Mouse (Mus musculus) cerebellum, adult 2 months (tissue): ENCODE results near the gene Adra2c. TPM values are rescaled to one million over a fixed set of nuclear protein-coding genes. Genes with fewer than 3 reads are reported as not detected.

Experiments used
- DNase-seq, 2 experiments: peaks; one replicate each; pipeline ENCODE4 v3.0.0; 2021
- H3K27ac ChIP-seq: fragments of 200-500 bp; 2 replicates; pipeline ENCODE4 v1.5.1; 2012; ENCODE audit warnings: low read length, control low read depth, inconsistent platforms; ENCODE audit not compliant: insufficient read depth
- H3K27me3 ChIP-seq: fragments of 200-500 bp; 2 replicates; pipeline ENCODE4 v1.6.1; 2012; ENCODE audit warnings: inconsistent platforms, mild to moderate bottlenecking, low read length, moderate library complexity; ENCODE audit not compliant: control insufficient read depth, insufficient read depth
- H3K4me1 ChIP-seq: fragments of 200-500 bp; 2 replicates; pipeline ENCODE4 v1.6.1; 2011; ENCODE audit warnings: low read length; ENCODE audit not compliant: control insufficient read depth, insufficient read depth
- H3K4me3 ChIP-seq: fragments of 200-500 bp; replicated peaks from 2 replicates; pipeline ENCODE3; 2011; ENCODE audit warnings: mild to moderate bottlenecking, low read depth, low read length, control low read depth; ENCODE audit not compliant: insufficient read depth
- CTCF ChIP-seq: fragments of 200-500 bp; IDR thresholded peaks from 2 replicates; pipeline ENCODE4 v1.5.1; 2011; ENCODE audit warnings: low read depth, mild to moderate bottlenecking, control low read depth, low read length, moderate library complexity, borderline replicate concordance; ENCODE audit not compliant: insufficient read depth
- POLR2A ChIP-seq: fragments of 200-500 bp; IDR thresholded peaks from 2 replicates; pipeline ENCODE4 v1.6.1; 2011; ENCODE audit warnings: low read length, control low read depth, borderline replicate concordance; ENCODE audit not compliant: insufficient read depth
- WGBS: fragments of 180-500 bp; shearing (Covaris S2); methylation state at CpG from one replicate; pipeline ENCODE4 v1.1.7; 2018; 5-methylcytosine and 5-hydroxymethylcytosine counted together
- polyA plus RNA-seq: library from polyadenylated mRNA; depleted of rRNA; stranded (reverse); fragments of >200 nt; gene quantifications from 2 replicates; pipeline ENCODE4 v1.2.3, GENCODE M21; 2012

The Adra2c gene
- polyA plus RNA-seq, 1 experiment = 8.4 TPM

GRCm38 (mm10) chr5:35263716-35264115, 14.4 kb upstream of the Adra2c start:
- H3K4me1 ChIP-seq = no peaks in the 10 kb centered on the region
- no peak overlapping the region for H3K4me3 ChIP-seq
- 83% methylated on average over 4 of the region's 4 CpGs for WGBS
- TF ChIP-seq CTCF (no peak), POLR2A (no peak)
- no peak overlapping the region for H3K27ac ChIP-seq
- no peaks in the 10 kb centered on the region for H3K27me3 ChIP-seq
- no peak for DNase-seq

DNA sequence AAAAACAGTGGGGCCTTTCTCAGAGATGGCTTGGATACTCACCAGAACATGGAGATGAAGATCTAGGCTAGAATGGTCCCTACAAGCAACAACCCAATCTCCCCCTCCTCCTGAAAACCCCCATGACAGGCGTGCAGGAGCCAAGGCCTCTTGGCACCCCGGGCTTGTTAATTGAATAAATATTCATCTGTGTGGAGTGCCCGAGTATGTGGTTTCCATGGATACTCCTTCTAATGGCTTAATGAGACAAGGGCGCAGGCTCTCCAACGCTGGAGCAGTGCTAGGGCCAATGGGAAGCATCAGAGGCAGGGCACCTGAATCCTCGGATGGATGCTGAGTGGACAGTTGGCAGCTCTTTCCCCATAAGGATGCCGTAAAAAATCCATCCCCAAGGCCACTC, 10.6 kb upstream of the Adra2c start:
- Histone ChIP-seq H3K4me3 (no peak overlapping the region), H3K4me1 (no peaks in the 10 kb centered on the region), H3K27ac (no peak overlapping the region), H3K27me3 (no peaks in the 10 kb centered on the region)
- TF ChIP-seq CTCF = no peak
- TF ChIP-seq POLR2A = no peak
- no peak for DNase-seq
- 48% methylated on average over 7 of the region's 7 CpGs for WGBS

- H3K4me1 ChIP-seq = 0 out of 2 replicates have a peak, but pooled peaks cover 4% of the 10 kb centered on the region
- DNase-seq = no peak
- TF ChIP-seq CTCF (no peak), POLR2A (no peak)
- H3K27me3 ChIP-seq = no peaks in the 10 kb centered on the region
- no peak overlapping the region for H3K4me3 ChIP-seq
- WGBS = 67% methylated on average over 11 of the region's 11 CpGs
- no peak overlapping the region for H3K27ac ChIP-seq
These were observed 2.8 kb upstream of the Adra2c start for GRCm38 (mm10) chr5:35275356-35275755.

- TF ChIP-seq CTCF (peak; percentile 51), POLR2A (no peak)
- Histone ChIP-seq H3K4me1 (0 out of 2 replicates have a peak, but pooled peaks cover 4% of the 10 kb centered on the region), H3K27ac (peak overlapping the region; percentile 70; the same call in 1 of the 2 replicates), H3K4me3 (peak overlapping the region; percentile 55), H3K27me3 (no peaks in the 10 kb centered on the region)
- under 1% methylated on average over 115 of the region's 118 CpGs for WGBS
- peak; percentile 83 to 88 for DNase-seq
These were observed 899 bp downstream of the Adra2c start for GRCm38 (mm10) chr5:35278741-35279695.

DNA sequence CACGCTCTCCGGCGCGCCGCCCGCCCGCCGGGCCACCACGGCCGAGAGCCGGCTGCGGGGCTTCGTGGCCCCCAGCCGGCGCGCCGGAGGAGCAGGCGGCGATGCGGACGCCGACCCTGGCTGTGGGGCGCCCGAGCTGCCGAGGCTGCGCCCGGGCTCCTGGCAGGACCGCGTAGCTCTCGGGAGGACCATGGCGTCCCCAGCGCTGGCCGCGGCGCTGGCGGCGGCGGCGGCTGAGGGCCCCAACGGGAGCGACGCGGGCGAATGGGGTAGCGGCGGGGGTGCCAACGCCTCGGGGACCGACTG, 1.5 kb downstream of the Adra2c start:
- peak overlapping the region; percentile 70; the same call in 1 of the 2 replicates for H3K27ac ChIP-seq
- no peak for DNase-seq
- under 1% methylated on average over 49 of the region's 49 CpGs for WGBS

GRCm38 (mm10) chr5:35280002-35280782, 2.1 kb downstream of the Adra2c start:
- WGBS = 5% methylated on average over 75 of the region's 75 CpGs
- TF ChIP-seq CTCF (0 out of 2 replicates have a peak, but pooled peaks have one; percentile 19), POLR2A (no peak)
- Histone ChIP-seq H3K27ac (no peak overlapping the region), H3K27me3 (no peaks in the 10 kb centered on the region), H3K4me1 (peaks cover 4% of the 10 kb centered on the region; the same call in 1 of the 2 replicates), H3K4me3 (peak overlapping the region; percentile 28)
- DNase-seq = peak; percentile 63 to 67

More for the DNA sequence above, 1.5 kb downstream of the Adra2c start:
- TF ChIP-seq CTCF = no peak
- TF ChIP-seq POLR2A = no peak
- H3K27me3 ChIP-seq = no peaks in the 10 kb centered on the region
- 0 out of 2 replicates have a peak, but pooled peaks cover 4% of the 10 kb centered on the region for H3K4me1 ChIP-seq
- H3K4me3 ChIP-seq = peak overlapping the region; percentile 54

GRCm38 (mm10) chr5:35280783-35281165, 2.7 kb downstream of the Adra2c start:
- Histone ChIP-seq H3K27ac (no peak overlapping the region), H3K4me3 (no peak overlapping the region), H3K27me3 (no peaks in the 10 kb centered on the region), H3K4me1 (peaks cover 5% of the 10 kb centered on the region)
- peak in 1 of 2 experiments; percentile 22 for DNase-seq
- WGBS = 17% methylated on average over 40 of the region's 40 CpGs
- TF ChIP-seq CTCF = no peak
- no peak for TF ChIP-seq POLR2A
